Mouse (Mus musculus) kidney, postnatal 0 days (tissue): ENCODE measurements at regions not wholly inside any gene's neighbourhood (a gene's known extent, or its start where the extent isn't known, plus 50 kb on each side); places are given as distances from the start of the nearest gene placed in this dataset.
A peak's percentile ranks its signal among the peaks of the same experiment; 100 is the strongest.

ENCODE experiments used
- ATAC-seq: fragments of 200-750 bp; cut with Nextera tagmentation; replicated peaks from 2 replicates; pipeline ENCODE4 v1.8.0; 2017; ENCODE audit warnings: low read depth, moderate number of reproducible peaks, moderate TSS enrichment, moderate library complexity; ENCODE audit not compliant: low FRiP score
- DNase-seq: peaks from one replicate; pipeline ENCODE4 v3.0.0-alpha.2; 2016; ENCODE audit warnings: low spot score
- H3K27ac ChIP-seq: fragments of 300-500 bp; sonication (generic); 2 replicates; pipeline ENCODE4 v1.5.1; 2014; ENCODE audit warnings: mild to moderate bottlenecking
- H3K27me3 ChIP-seq: fragments of 300-500 bp; sonication (generic); 2 replicates; pipeline ENCODE4 v1.6.1; 2014; ENCODE audit warnings: low read length, mixed read lengths; ENCODE audit not compliant: insufficient read depth
- H3K36me3 ChIP-seq: fragments of 300-500 bp; sonication (generic); 2 replicates; pipeline ENCODE4 v1.6.1; 2014; ENCODE audit warnings: low read length, mixed read lengths; ENCODE audit not compliant: insufficient read depth
- H3K4me1 ChIP-seq: fragments of 300-500 bp; sonication (generic); replicated peaks from 2 replicates; pipeline ENCODE4 v1.6.1; 2014; ENCODE audit warnings: antibody characterized with exemption, low read length, mixed read lengths; ENCODE audit not compliant: insufficient read depth
- H3K4me2 ChIP-seq: fragments of 300-500 bp; sonication (generic); 2 replicates; pipeline ENCODE4 v1.6.1; 2014; ENCODE audit warnings: mild to moderate bottlenecking, low read length, moderate library complexity, mixed read lengths
- H3K4me3 ChIP-seq: fragments of 300-500 bp; sonication (generic); replicated peaks from 2 replicates; pipeline ENCODE4 v1.5.1; 2014; ENCODE audit warnings: low read depth, low read length
- H3K9ac ChIP-seq: fragments of 300-500 bp; sonication (generic); 2 replicates; pipeline ENCODE4 v1.6.1; 2014; ENCODE audit warnings: low read depth, low read length
- H3K9me3 ChIP-seq: fragments of 300-500 bp; sonication (generic); replicated peaks from 2 replicates; pipeline ENCODE4 v1.6.1; 2016; ENCODE audit warnings: low read length, inconsistent platforms, mixed read lengths
- CTCF ChIP-seq: IDR thresholded peaks from 2 replicates; pipeline ENCODE4 v1.5.1; 2016; ENCODE audit warnings: antibody characterized with exemption, low read depth, mild to moderate bottlenecking, moderate library complexity
- WGBS: fragments of 180-500 bp; shearing (Covaris S2); extraction: QIAGEN DNeasy Blood & Tissue Kit; methylation state at CpG from one replicate; pipeline ENCODE4 v1.1.7; 2014; 5-methylcytosine and 5-hydroxymethylcytosine counted together

GRCm38 (mm10) chr12:77059679-77060059 is 97.7 kb upstream of the Max start:
- Histone ChIP-seq H3K9me3 (no peaks in the 10 kb centered on the region), H3K36me3 (no peaks in the 10 kb centered on the region), H3K4me3 (no peak overlapping the region), H3K9ac (no peak overlapping the region), H3K27me3 (no peaks in the 10 kb centered on the region), H3K27ac (0 out of 2 replicates have a peak overlapping the region, but pooled peaks have one; percentile 68), H3K4me1 (peaks cover 12% of the 10 kb centered on the region), H3K4me2 (peak overlapping the region; percentile 55; the same call in 1 of the 2 replicates)
- no peak for TF ChIP-seq CTCF
- no peak for ATAC-seq
- WGBS = 81% methylated on average over 4 of the region's 4 CpGs
- no peak for DNase-seq

- H3K4me2 ChIP-seq = no peak overlapping the region
- H3K4me1 ChIP-seq = peaks cover 12% of the 10 kb centered on the region
- ATAC-seq (no peak), DNase-seq (no peak)
- no peaks in the 10 kb centered on the region for H3K36me3 ChIP-seq
- WGBS = 22% methylated on average over 4 of the region's 4 CpGs
- H3K27me3 ChIP-seq = no peaks in the 10 kb centered on the region
- no peak overlapping the region for H3K9ac ChIP-seq
- no peak overlapping the region for H3K27ac ChIP-seq
- no peak overlapping the region for H3K4me3 ChIP-seq
- TF ChIP-seq CTCF = no peak
- H3K9me3 ChIP-seq = no peaks in the 10 kb centered on the region
Measured at GRCm38 (mm10) chr12:77058596-77059190, 96.7 kb upstream of the Max start.

GRCm38 (mm10) chr12:77056748-77057370 is 94.9 kb upstream of the Max start:
- Histone ChIP-seq H3K9ac (no peak overlapping the region), H3K4me3 (no peak overlapping the region), H3K27ac (no peak overlapping the region), H3K4me1 (peaks cover 12% of the 10 kb centered on the region), H3K9me3 (no peaks in the 10 kb centered on the region), H3K27me3 (no peaks in the 10 kb centered on the region), H3K36me3 (no peaks in the 10 kb centered on the region), H3K4me2 (no peak overlapping the region)
- no peak for TF ChIP-seq CTCF
- ATAC-seq = no peak
- WGBS = 65% methylated on average over 5 of the region's 5 CpGs
- no peak for DNase-seq

- Histone ChIP-seq H3K9ac (no peak overlapping the region), H3K9me3 (no peaks in the 10 kb centered on the region), H3K4me1 (peaks cover under 1% of the 10 kb centered on the region; the same call in 1 of the 2 replicates), H3K4me2 (no peak overlapping the region), H3K27ac (no peak overlapping the region), H3K36me3 (no peaks in the 10 kb centered on the region), H3K27me3 (no peaks in the 10 kb centered on the region), H3K4me3 (no peak overlapping the region)
- TF ChIP-seq CTCF = no peak
- DNase-seq (no peak), ATAC-seq (no peak)
- WGBS = 88% methylated on average over 5 of the region's 5 CpGs
Measured at GRCm38 (mm10) chr12:77054700-77055099, 92.7 kb upstream of the Max start.

GRCm38 (mm10) chr12:77054211-77054610 is 92.2 kb upstream of the Max start:
- no peak overlapping the region for H3K4me3 ChIP-seq
- WGBS = 94% methylated on average over 7 of the region's 7 CpGs
- no peaks in the 10 kb centered on the region for H3K27me3 ChIP-seq
- H3K9ac ChIP-seq = no peak overlapping the region
- H3K9me3 ChIP-seq = no peaks in the 10 kb centered on the region
- TF ChIP-seq CTCF = no peak
- ATAC-seq (no peak), DNase-seq (no peak)
- no peak overlapping the region for H3K4me2 ChIP-seq
- no peak overlapping the region for H3K27ac ChIP-seq
- no peaks in the 10 kb centered on the region for H3K36me3 ChIP-seq
- H3K4me1 ChIP-seq = no peaks in the 10 kb centered on the region

GRCm38 (mm10) chr12:77052853-77053252 is 90.9 kb upstream of the Max start:
- no peak overlapping the region for H3K4me2 ChIP-seq
- 72% methylated on average over 6 of the region's 6 CpGs for WGBS
- no peak overlapping the region for H3K4me3 ChIP-seq
- H3K4me1 ChIP-seq = no peaks in the 10 kb centered on the region
- H3K27ac ChIP-seq = no peak overlapping the region
- no peaks in the 10 kb centered on the region for H3K36me3 ChIP-seq
- DNase-seq (peak; percentile 82), ATAC-seq (peak; percentile 77)
- no peaks in the 10 kb centered on the region for H3K27me3 ChIP-seq
- H3K9ac ChIP-seq = no peak overlapping the region
- no peaks in the 10 kb centered on the region for H3K9me3 ChIP-seq
- TF ChIP-seq CTCF = peak; percentile 73
